Mouse (Mus musculus) stomach, postnatal 0 days (tissue): ENCODE results near the gene Pih1d1.

Experiments
- CTCF ChIP-seq: IDR thresholded peaks from 2 replicates; pipeline ENCODE4 v1.5.1; 2016; ENCODE audit warnings: antibody characterized with exemption, low read depth, mild to moderate bottlenecking, moderate library complexity
- EP300 ChIP-seq: optimal IDR thresholded peaks from 2 replicates; pipeline ENCODE3; 2016; ENCODE audit warnings: antibody characterized with exemption

- no peak for TF ChIP-seq CTCF
- no peak for TF ChIP-seq EP300
Observed at GRCm38 (mm10) chr7:45190186-45190585, 36.1 kb downstream of the Pih1d1 start.
